Mouse (Mus musculus): ENCODE results near the gene Psenen.

The Psenen gene

GRCm38 (mm10) chr7:30563117-30563905, at the start of gene Psenen, which contains the start of the genes U2af1l4 and Gm49396:
Gene Psenen (minus strand): TSS chr7:30563627.
Gene U2af1l4 (plus strand): TSS chr7:30563301.
Gene Gm49396 (plus strand): TSS chr7:30563344.
- peak; percentile 96 for DNase-seq (ENCODE audit: low spot score)

- DNase-seq (ENCODE audit: low spot score): no peak
Observed at GRCm38 (mm10) chr7:30612654-30613402, 49.4 kb upstream of the Psenen start, which contains the start of gene Upk1a. Gene Upk1a (minus strand): TSS chr7:30612847.

GRCm38 (mm10) chr7:30610043-30610442, 46.6 kb upstream of the Psenen start:
- DNase-seq (ENCODE audit: low spot score): no peak

DNA sequence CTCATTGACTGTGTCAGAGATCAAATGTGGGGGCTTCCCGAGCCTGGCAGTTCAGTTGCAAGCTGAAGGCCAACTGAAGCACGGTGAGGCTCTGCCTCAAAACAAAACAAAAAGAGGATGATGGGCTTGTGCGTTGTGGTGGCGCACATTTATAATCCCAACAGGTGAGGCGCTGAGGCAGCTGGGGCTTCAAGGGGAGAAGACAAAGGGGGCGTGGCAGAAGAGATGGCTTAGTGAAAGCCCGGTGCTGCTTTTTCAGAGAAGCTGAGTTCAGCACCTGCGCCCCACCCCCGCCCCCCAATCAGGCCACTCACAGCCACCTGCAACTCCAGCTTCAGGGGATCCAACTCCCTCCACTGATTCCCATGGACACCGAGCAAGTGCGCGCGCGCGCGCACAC, 45.0 kb upstream of the Psenen start:
- no peak for DNase-seq (ENCODE audit: low spot score)

DNA sequence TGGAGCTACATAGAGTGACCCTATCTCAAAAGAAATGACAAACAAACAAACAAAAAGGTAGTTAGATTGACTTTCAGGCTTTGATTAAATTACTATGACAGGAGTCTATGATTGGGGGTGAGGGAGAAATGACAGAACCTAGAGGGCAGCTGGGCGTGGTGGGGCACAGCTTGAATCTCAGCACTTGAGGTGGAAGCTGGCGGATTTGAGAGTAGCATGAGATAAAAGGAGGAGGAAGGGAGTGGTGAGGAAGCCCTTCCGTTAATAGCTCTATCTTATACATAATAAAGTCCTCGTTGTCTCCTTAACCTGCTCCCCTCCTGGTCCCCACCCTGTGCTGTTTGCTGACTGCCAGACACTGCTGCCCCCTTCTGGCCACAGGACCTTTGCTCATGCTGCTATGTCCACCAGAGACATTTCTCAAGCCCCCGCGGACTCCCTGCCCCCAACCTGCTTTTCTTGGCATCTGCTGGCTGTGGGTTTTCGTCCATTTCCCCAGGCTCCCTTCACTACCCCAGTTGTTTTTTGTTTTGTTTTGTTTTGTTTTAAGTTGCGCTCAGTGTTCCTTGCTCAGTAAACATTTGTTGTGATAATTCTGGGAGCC, 44.4 kb upstream of the Psenen start:
- no peak for DNase-seq (ENCODE audit: low spot score)

GRCm38 (mm10) chr7:30604944-30605343, 41.5 kb upstream of the Psenen start:
- DNase-seq (ENCODE audit: low spot score): no peak

DNA sequence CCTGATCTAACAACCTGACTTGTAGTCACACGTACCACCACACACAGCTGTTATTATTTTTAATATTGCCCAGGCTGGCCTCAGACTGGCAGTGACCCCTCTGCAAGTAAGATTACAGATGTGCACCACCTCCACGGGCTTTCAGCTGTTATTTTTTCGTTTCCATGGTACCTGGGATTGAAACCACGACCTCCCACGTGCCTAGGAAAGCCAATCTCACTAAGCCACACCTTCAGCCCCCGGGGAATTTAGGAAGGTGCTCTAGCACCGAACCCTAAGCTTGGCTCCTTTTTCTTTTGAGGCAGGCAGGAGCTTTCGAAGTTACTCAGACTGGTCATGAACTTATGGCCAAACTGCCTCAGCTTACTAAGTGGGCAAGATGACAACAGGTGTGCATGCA, 41.0 kb upstream of the Psenen start:
- DNase-seq (ENCODE audit: low spot score): no peak

- peak; percentile 83 for DNase-seq (ENCODE audit: low spot score)
Observed at GRCm38 (mm10) chr7:30602583-30602982, 39.2 kb upstream of the Psenen start.

GRCm38 (mm10) chr7:30600651-30601050, 37.2 kb upstream of the Psenen start:
- DNase-seq (ENCODE audit: low spot score): no peak

GRCm38 (mm10) chr7:30599933-30600353, 36.5 kb upstream of the Psenen start:
- DNase-seq (ENCODE audit: low spot score): peak; percentile 85

DNA sequence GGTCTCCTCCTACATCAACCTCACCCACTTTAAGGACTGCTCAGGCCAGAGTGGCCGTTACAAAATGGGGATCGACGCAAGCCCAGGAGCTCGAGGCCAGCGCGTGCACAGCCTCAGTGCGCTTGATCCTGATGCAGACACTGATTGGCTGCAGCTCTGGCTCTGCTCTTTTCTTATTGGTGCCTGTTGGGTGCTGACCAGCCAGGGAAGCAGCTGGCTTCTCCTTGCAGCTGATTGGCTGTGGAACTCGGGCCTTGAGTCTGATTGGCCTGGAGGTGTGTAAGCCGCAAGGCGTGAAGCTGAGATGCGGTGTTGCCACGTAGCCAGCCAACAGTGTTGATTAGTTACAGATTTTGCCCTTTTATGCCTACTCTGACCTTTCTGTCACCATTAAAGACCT, 35.4 kb upstream of the Psenen start, which contains the start of gene Zbtb32:
TSS of gene Zbtb32 (minus strand) at position 124 of the 400 bp plus-strand sequence.
- DNase-seq (ENCODE audit: low spot score): no peak

- DNase-seq (ENCODE audit: low spot score): no peak
Observed at GRCm38 (mm10) chr7:30596811-30597210, 33.4 kb upstream of the Psenen start.

DNA sequence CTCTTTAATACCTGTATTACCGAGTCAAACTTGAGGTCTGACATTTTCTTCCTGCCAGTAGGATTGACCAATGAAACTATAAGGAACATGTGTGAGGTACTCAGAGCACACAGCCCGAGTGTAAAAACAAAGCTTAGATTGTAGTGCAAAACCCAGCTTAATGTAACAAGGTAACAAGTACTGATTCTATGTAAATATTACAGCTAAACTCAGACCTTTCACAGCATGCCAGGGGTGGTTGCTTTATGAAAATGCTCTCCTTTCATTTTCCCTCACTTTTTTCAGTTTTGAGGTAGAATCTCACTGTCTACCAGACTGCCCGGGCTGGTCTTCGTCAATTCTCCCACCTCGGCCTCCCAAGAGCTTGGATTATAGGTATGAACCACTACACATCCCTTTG, 32.7 kb upstream of the Psenen start:
- DNase-seq (ENCODE audit: low spot score): no peak

- DNase-seq (ENCODE audit: low spot score): no peak
Observed at GRCm38 (mm10) chr7:30594510-30595024, 31.1 kb upstream of the Psenen start.

GRCm38 (mm10) chr7:30593579-30594509, 30.4 kb upstream of the Psenen start:
- no peak for DNase-seq (ENCODE audit: low spot score)

DNA sequence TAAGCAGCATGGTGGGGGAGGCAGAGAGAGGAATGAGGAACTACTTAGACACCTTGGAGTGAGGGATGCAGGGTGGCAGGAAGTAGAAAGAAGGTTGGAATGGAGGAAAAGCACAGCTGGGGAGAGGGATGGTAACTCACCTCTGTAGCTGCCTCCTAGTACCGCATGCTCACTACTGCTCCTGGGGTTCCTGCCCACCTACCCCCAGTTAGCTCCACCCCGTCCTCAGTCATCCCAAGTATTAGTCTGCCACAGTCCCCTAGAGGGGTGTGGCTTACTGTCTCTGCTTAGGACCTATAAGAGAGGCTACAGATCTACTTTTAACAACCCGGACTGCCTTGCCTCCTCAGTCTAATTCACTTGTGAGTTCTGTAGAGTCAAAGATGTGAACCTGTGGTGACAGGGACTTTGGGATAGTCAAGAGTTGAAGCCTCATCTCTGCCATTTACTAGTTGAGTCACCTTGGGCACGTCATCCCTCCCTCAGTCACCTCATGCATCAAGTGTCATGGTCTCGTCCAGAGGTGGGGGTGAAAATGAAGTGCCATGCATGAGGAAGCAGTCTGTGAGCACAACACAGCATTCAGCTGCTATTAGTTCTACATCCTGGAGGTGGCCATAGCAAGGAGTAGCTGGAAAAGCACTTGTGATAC, 29.5 kb upstream of the Psenen start:
- DNase-seq (ENCODE audit: low spot score): no peak

GRCm38 (mm10) chr7:30591605-30591951, 28.2 kb upstream of the Psenen start:
- no peak for DNase-seq (ENCODE audit: low spot score)

DNA sequence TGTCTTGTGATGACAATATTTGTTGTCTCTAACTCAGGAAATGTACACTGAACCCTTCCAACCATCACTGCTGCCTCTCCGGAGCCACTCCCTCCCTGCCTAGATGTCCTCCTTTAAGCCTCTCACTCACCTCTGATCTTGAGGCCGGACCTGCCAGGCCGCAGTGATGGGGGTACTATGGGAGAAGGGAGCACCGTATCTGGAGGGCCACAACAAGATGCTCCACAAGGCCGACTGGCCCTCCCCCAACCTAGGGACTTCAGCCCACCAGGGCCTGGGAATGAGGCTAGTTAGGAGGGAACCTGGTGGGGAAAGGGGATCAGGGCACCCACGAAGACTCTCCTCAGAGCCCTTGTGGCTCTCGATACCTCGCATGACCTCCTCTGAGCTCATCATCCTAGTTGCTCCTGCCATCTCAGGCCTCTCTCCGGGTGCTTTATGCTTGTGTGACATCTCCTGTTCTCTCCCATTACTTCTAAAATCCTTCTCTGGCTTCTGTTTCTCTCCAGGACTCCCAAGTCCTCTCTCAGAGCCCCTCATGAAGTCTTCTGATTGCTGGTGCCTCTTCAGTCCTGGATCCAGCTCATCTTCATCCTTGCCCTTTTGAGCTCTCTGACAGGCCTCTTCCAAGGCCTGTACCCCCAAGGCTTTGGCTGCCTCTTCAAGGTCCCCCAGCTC, 27.6 kb upstream of the Psenen start:
- no peak for DNase-seq (ENCODE audit: low spot score)

- DNase-seq (ENCODE audit: low spot score): peak; percentile 90
Observed at GRCm38 (mm10) chr7:30589435-30590301, 26.2 kb upstream of the Psenen start.
